ENCODE assay signal across 17 mouse cellular contexts in the genomic region with DNA sequence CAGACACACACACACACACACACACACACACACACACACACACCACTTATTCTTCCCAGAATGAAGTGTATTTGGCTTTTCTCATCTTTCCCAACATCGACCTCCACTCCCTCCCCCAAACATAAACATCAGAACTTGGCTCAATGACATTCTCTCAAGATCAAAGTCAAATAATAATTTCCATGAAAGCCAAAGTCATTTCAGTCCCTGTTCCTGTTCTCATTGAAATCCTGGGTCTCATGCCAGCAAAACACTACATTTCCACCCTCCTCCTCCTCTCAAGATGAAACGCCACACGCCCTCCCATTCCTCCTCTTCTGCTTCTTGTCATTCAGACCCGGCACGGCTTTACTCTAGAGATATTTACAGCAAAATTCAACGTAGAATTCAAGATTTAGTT.
DNase-seq lines count a peak whose midpoint lies in the region; ATAC-seq and TF ChIP-seq lines count a peak whose summit lies in the region.
"Had no signal": no experiment of that assay in that cellular context is flagged by ENCODE, and none has a peak within 500 bp of the region (broad histone marks: within the 10 kb centered on the region; RNA-seq: fewer than 3 reads in every experiment).

No protein-coding gene starts in this region.

- 0 out of 2 replicates have a peak, but pooled peaks cover 10% of the 10 kb centered on the region for H3K4me1 ChIP-seq in kidney, postnatal 0 days (replicated peaks; ENCODE audit: insufficient read depth, low read length)
- H3K4me1 ChIP-seq in embryonic facial prominence, embryonic 13.5 days, result peaks cover 25% of the 10 kb centered on the region
- no peaks in the 10 kb centered on the region for H3K4me1 ChIP-seq in lung, postnatal 0 days (ENCODE audit: insufficient read depth, low read depth, low read length)
- peaks cover 10% of the 10 kb centered on the region for H3K4me1 ChIP-seq in forebrain, embryonic 12.5 days
- H3K4me1 ChIP-seq: liver, embryonic 13.5 days had no signal

- peak; percentile 78 for TF ChIP-seq EP300 in lung, postnatal 0 days (IDR thresholded peaks at IDR 0.05)

- H3K36me3 ChIP-seq in kidney, postnatal 0 days (ENCODE audit: insufficient read depth, low read length), result no peaks in the 10 kb centered on the region
- no peaks in the 10 kb centered on the region for H3K36me3 ChIP-seq in embryonic facial prominence, embryonic 13.5 days
- H3K36me3 ChIP-seq in lung, postnatal 0 days (ENCODE audit: insufficient read depth, low read length), result no peaks in the 10 kb centered on the region
- no peaks in the 10 kb centered on the region for H3K36me3 ChIP-seq in forebrain, embryonic 12.5 days (replicated peaks)
- H3K36me3 ChIP-seq: hindbrain, embryonic 10.5 days; kidney, embryonic 15.5 days; limb, embryonic 10.5 days; liver, embryonic 13.5 days had no signal

- no peak for ATAC-seq in kidney, postnatal 0 days (replicated peaks; ENCODE audit: low FRiP score, low read depth)
- ATAC-seq in embryonic facial prominence, embryonic 13.5 days (ENCODE audit: insufficient number of reproducible peaks, insufficient read depth, low FRiP score, low TSS enrichment, low read depth), result no peak; the same call in 1 of the 2 replicates
- peak; percentile 77 for ATAC-seq in lung, postnatal 0 days
- no peak for ATAC-seq in forebrain, embryonic 12.5 days (ENCODE audit: low FRiP score)

- H3K27me3 ChIP-seq in kidney, postnatal 0 days (ENCODE audit: insufficient read depth, low read length), result no peaks in the 10 kb centered on the region
- H3K27me3 ChIP-seq in embryonic facial prominence, embryonic 13.5 days, result no peaks in the 10 kb centered on the region
- H3K27me3 ChIP-seq in lung, postnatal 0 days (replicated peaks; ENCODE audit: insufficient read depth, low read length), result no peaks in the 10 kb centered on the region
- no peaks in the 10 kb centered on the region for H3K27me3 ChIP-seq in forebrain, embryonic 12.5 days
- H3K27me3 ChIP-seq: kidney, embryonic 15.5 days; liver, embryonic 13.5 days had no signal

- H3K4me3 ChIP-seq in kidney, postnatal 0 days (replicated peaks; ENCODE audit: low read depth, low read length), result no peak overlapping the region
- H3K4me3 ChIP-seq in embryonic facial prominence, embryonic 13.5 days, result no peak overlapping the region
- no peak overlapping the region for H3K4me3 ChIP-seq in lung, postnatal 0 days (ENCODE audit: low read depth, low read length)
- no peak overlapping the region for H3K4me3 ChIP-seq in forebrain, embryonic 12.5 days (replicated peaks)
- H3K4me3 ChIP-seq: hindbrain, embryonic 10.5 days; kidney, embryonic 15.5 days; limb, embryonic 10.5 days; liver, embryonic 13.5 days; myocyte had no signal

- H3K27ac ChIP-seq in kidney, postnatal 0 days, result no peak overlapping the region
- peak overlapping the region; percentile 57; the same call in 1 of the 2 replicates for H3K27ac ChIP-seq in embryonic facial prominence, embryonic 13.5 days
- no peak overlapping the region for H3K27ac ChIP-seq in lung, postnatal 0 days (ENCODE audit: low read length)
- H3K27ac ChIP-seq in forebrain, embryonic 12.5 days, result no peak overlapping the region
- H3K27ac ChIP-seq: hindbrain, embryonic 10.5 days; kidney, embryonic 15.5 days; limb, embryonic 10.5 days; liver, embryonic 13.5 days had no signal

- no peak overlapping the region for H3K9ac ChIP-seq in kidney, postnatal 0 days (ENCODE audit: low read depth, low read length)
- H3K9ac ChIP-seq in embryonic facial prominence, embryonic 13.5 days, result no peak overlapping the region
- no peak overlapping the region for H3K9ac ChIP-seq in lung, postnatal 0 days (replicated peaks; ENCODE audit: low read depth)
- H3K9ac ChIP-seq in forebrain, embryonic 12.5 days, result no peak overlapping the region
- H3K9ac ChIP-seq: kidney, embryonic 15.5 days; liver, embryonic 13.5 days had no signal

- WGBS in kidney, postnatal 0 days, result 24% methylated on average over 6 of the region's 6 CpGs
- WGBS in embryonic facial prominence, embryonic 13.5 days, result 8% methylated on average over 6 of the region's 6 CpGs
- 8% methylated on average over 6 of the region's 6 CpGs for WGBS in lung, postnatal 0 days
- WGBS in forebrain, embryonic 12.5 days, result 77% methylated on average over 6 of the region's 6 CpGs

- H3K4me2 ChIP-seq in kidney, postnatal 0 days (ENCODE audit: low read length), result no peak overlapping the region
- peak overlapping the region; percentile 30 for H3K4me2 ChIP-seq in embryonic facial prominence, embryonic 13.5 days
- H3K4me2 ChIP-seq in lung, postnatal 0 days (replicated peaks; ENCODE audit: low read depth, low read length), result 0 out of 2 replicates have a peak overlapping the region, but pooled peaks have one; percentile 17
- H3K4me2 ChIP-seq in forebrain, embryonic 12.5 days, result no peak overlapping the region
- H3K4me2 ChIP-seq: kidney, embryonic 15.5 days; liver, embryonic 13.5 days had no signal

- no peaks in the 10 kb centered on the region for H3K9me3 ChIP-seq in kidney, postnatal 0 days (replicated peaks; ENCODE audit: low read length)
- H3K9me3 ChIP-seq in embryonic facial prominence, embryonic 13.5 days, result no peaks in the 10 kb centered on the region
- no peaks in the 10 kb centered on the region for H3K9me3 ChIP-seq in lung, postnatal 0 days (ENCODE audit: low read length)
- H3K9me3 ChIP-seq in forebrain, embryonic 12.5 days, result no peaks in the 10 kb centered on the region
- H3K9me3 ChIP-seq: hindbrain, embryonic 10.5 days; kidney, embryonic 15.5 days; limb, embryonic 10.5 days; liver, embryonic 13.5 days had no signal

- DNase-seq in kidney, postnatal 0 days (ENCODE audit: low spot score), result peak; percentile 81
- no peak for DNase-seq in kidney, adult 18-20 months
- peak; percentile 14 for DNase-seq in ZHBTc4 (ENCODE audit: low read depth, low spot score)
- peak; percentile 91 for DNase-seq in lung, postnatal 0 days (ENCODE audit: low spot score)
- DNase-seq in right cerebral cortex, adult 2 months (ENCODE audit: low spot score in 2 of 2), result no peak
- DNase-seq in cerebellum, adult 8-10 months, result no peak
- DNase-seq: cerebellum, adult 11 months; gastrocnemius, postnatal 14 days; liver, embryonic 13.5 days; right cerebral cortex, postnatal 14 days; thymus, adult 2 months had no signal

- no peak for TF ChIP-seq CTCF in kidney, postnatal 0 days (IDR thresholded peaks at IDR 0.05; ENCODE audit: low read depth)
- no peak for TF ChIP-seq CTCF in lung, postnatal 0 days (IDR thresholded peaks at IDR 0.05)

Comparison
In these comparisons a context has a peak if more than half of its experiments do, and no peak if none do; other contexts are left out.
1. DNase-seq: peak in kidney, postnatal 0 days (single experiment), ZHBTc4 (single experiment) and lung, postnatal 0 days (single experiment); none in kidney, adult 18-20 months (single experiment), right cerebral cortex, adult 2 months (0 of 2) and cerebellum, adult 8-10 months (single experiment).
2. H3K4me2 ChIP-seq: peak in embryonic facial prominence, embryonic 13.5 days (single experiment) and lung, postnatal 0 days (single experiment); none in kidney, postnatal 0 days (single experiment) and forebrain, embryonic 12.5 days (single experiment).